ENCODE assay signal across 8 mouse cellular contexts in genomic region chr8:109595854-109596253, GRCm38 (mm10). TPM values are rescaled to one million over a fixed set of nuclear protein-coding genes. Genes with fewer than 3 reads are reported as not detected.
DNase-seq lines count a peak whose midpoint lies in the region; ATAC-seq and TF ChIP-seq lines count a peak whose summit lies in the region.

No protein-coding gene starts in this region.

- H3K4me2 ChIP-seq in neural tube, embryonic 11.5 days (ENCODE audit: low read depth) = no peak overlapping the region

- H3K4me3 ChIP-seq in left cerebral cortex, adult 2 months = no peak overlapping the region
- H3K4me3 ChIP-seq in limb, embryonic 10.5 days = no peak overlapping the region
- H3K4me3 ChIP-seq in neural tube, embryonic 11.5 days (ENCODE audit: low read depth, low read length) = no peak overlapping the region

- no peaks in the 10 kb centered on the region for H3K9me3 ChIP-seq in limb, embryonic 10.5 days (replicated peaks)
- H3K9me3 ChIP-seq in neural tube, embryonic 11.5 days (ENCODE audit: control insufficient read depth, low read length) = no peaks in the 10 kb centered on the region

- H3K4me1 ChIP-seq in limb, embryonic 10.5 days = no peaks in the 10 kb centered on the region
- no peaks in the 10 kb centered on the region for H3K4me1 ChIP-seq in neural tube, embryonic 11.5 days (ENCODE audit: control insufficient read depth, insufficient read depth, low read length)

- WGBS in limb, embryonic 10.5 days = 57% methylated on average over 8 of the region's 8 CpGs
- 56% methylated on average over 8 of the region's 8 CpGs for WGBS in neural tube, embryonic 11.5 days

- H3K27ac ChIP-seq in left cerebral cortex, adult 2 months = no peak overlapping the region
- no peak overlapping the region for H3K27ac ChIP-seq in limb, embryonic 10.5 days
- no peak overlapping the region for H3K27ac ChIP-seq in neural tube, embryonic 11.5 days (ENCODE audit: low read depth, low read length)

- ATAC-seq in granulocyte monocyte progenitor cell, adult 5-6 weeks (replicated peaks; ENCODE audit: poor library complexity, severe bottlenecking) = peak; percentile 82
- ATAC-seq in neural tube, embryonic 11.5 days (ENCODE audit: insufficient read depth, low FRiP score, low TSS enrichment) = no peak; the same call in 1 of the 2 replicates

- peak; percentile 88 for TF ChIP-seq CTCF in left cerebral cortex, adult 2 months (IDR thresholded peaks at IDR 0.05)

- H3K9ac ChIP-seq in neural tube, embryonic 11.5 days (ENCODE audit: low read length) = no peak overlapping the region

- H3K36me3 ChIP-seq in limb, embryonic 10.5 days = peaks cover 77% of the 10 kb centered on the region
- peaks cover 6% of the 10 kb centered on the region for H3K36me3 ChIP-seq in neural tube, embryonic 11.5 days (ENCODE audit: control insufficient read depth, insufficient read depth, low read length)

- peak; percentile 26 to 56 for DNase-seq in left cerebral cortex, adult 2 months (ENCODE audit: extremely low spot score in 1 of 2, low spot score in 2 of 2)
- DNase-seq in left cerebral cortex, adult 8-10 months (ENCODE audit: low spot score in 2 of 2) = no peak
- peak; percentile 55 for DNase-seq in MN1 (ENCODE audit: low spot score)
- peak; percentile 22 for DNase-seq in cerebellum, adult 11 months
- peak; percentile 78 for DNase-seq in limb, embryonic 10.5 days (ENCODE audit: low spot score)
- peak; percentile 61 for DNase-seq in neural tube, embryonic 11.5 days (ENCODE audit: low spot score)
- peak; percentile 64 for DNase-seq in urinary bladder, postnatal 14 days (ENCODE audit: low spot score)

- no peaks in the 10 kb centered on the region for H3K27me3 ChIP-seq in limb, embryonic 10.5 days (ENCODE audit: low read depth, poor library complexity, severe bottlenecking)
- no peaks in the 10 kb centered on the region for H3K27me3 ChIP-seq in neural tube, embryonic 11.5 days (ENCODE audit: control insufficient read depth, insufficient read depth, low read length)

- intact Hi-C loops in left cerebral cortex, adult 2 months (cut with DNase I) = loop anchor here (5.0 kb wide), 1 partner anchor 1779 kb away; no protein-coding TSS in a partner anchor

RNA-seq across cellular contexts. Expression of gene Dhodh, which starts 12.6 kb away (rescaled TPM):
- 10 to 100 TPM; 14.0 to 18.6 TPM for total RNA-seq in left cerebral cortex, adult 2 months (2021)
- total RNA-seq in left cerebral cortex, adult 8-10 months (2022) = 10 to 100 TPM; 21.0 to 24.2 (median 23.3) TPM
- total RNA-seq in granulocyte monocyte progenitor cell, adult 5-6 weeks (2014; fragmentation: Nextera tagmentation) = 23.9 and 30.6 TPM in 2 replicates
- total RNA-seq in granulocyte monocyte progenitor cell, adult 5-6 weeks (2017) = 28.2 and 28.7 TPM in 2 replicates
- polyA plus RNA-seq in limb, embryonic 10.5 days (2016; fragmentation: Nextera tagmentation; extraction: Ambion mirVana) = 60.1 and 62.2 TPM in 2 replicates
- 40.1 and 45.9 TPM in 2 replicates for polyA plus RNA-seq in neural tube, embryonic 11.5 days (2014; fragmentation: Nextera tagmentation; extraction: Ambion mirVana)

RNA-seq across cellular contexts. Expression of gene Hp, which starts 16.9 kb away (rescaled TPM):
- not detected for total RNA-seq in left cerebral cortex, adult 2 months (2021)
- under 1 TPM in 1 of 4 experiments, not detected in 3; 0.28 TPM for total RNA-seq in left cerebral cortex, adult 8-10 months (2022)
- total RNA-seq in granulocyte monocyte progenitor cell, adult 5-6 weeks (2014; fragmentation: Nextera tagmentation) = 206 and 211 TPM in 2 replicates
- 304 and 315 TPM in 2 replicates for total RNA-seq in granulocyte monocyte progenitor cell, adult 5-6 weeks (2017)
- 0.61 and 0.98 TPM in 2 replicates for polyA plus RNA-seq in limb, embryonic 10.5 days (2016; fragmentation: Nextera tagmentation; extraction: Ambion mirVana)
- polyA plus RNA-seq in neural tube, embryonic 11.5 days (2014; fragmentation: Nextera tagmentation; extraction: Ambion mirVana) = 0.92 and 1.3 TPM in 2 replicates

RNA-seq across cellular contexts. Expression of gene Pkd1l3, which starts 18.5 kb away (rescaled TPM):
- total RNA-seq in left cerebral cortex, adult 2 months (2021) = under 1 TPM; 0.68 to 0.91 TPM
- total RNA-seq in left cerebral cortex, adult 8-10 months (2022) = 1 to 10 TPM in 3 of 4 experiments, under 1 TPM in 1; 0.48 to 1.6 (median 1.3) TPM
- total RNA-seq in granulocyte monocyte progenitor cell, adult 5-6 weeks (2014; fragmentation: Nextera tagmentation) = 0.13 and 2.1 TPM in 2 replicates
- total RNA-seq in granulocyte monocyte progenitor cell, adult 5-6 weeks (2017) = 0.17 and 1.3 TPM in 2 replicates
- polyA plus RNA-seq in limb, embryonic 10.5 days (2016; fragmentation: Nextera tagmentation; extraction: Ambion mirVana) = 0.21 and 0.43 TPM in 2 replicates
- polyA plus RNA-seq in neural tube, embryonic 11.5 days (2014; fragmentation: Nextera tagmentation; extraction: Ambion mirVana) = 0.18 TPM in 1 of 2 replicates, not detected in the other

RNA-seq across cellular contexts. Expression of gene Txnl4b, which starts 30.2 kb away (rescaled TPM):
- total RNA-seq in left cerebral cortex, adult 2 months (2021) = 10 to 100 TPM; 14.8 to 16.2 TPM
- total RNA-seq in left cerebral cortex, adult 8-10 months (2022) = 10 to 100 TPM; 17.0 to 19.4 (median 18.4) TPM
- total RNA-seq in granulocyte monocyte progenitor cell, adult 5-6 weeks (2014; fragmentation: Nextera tagmentation) = 9.3 and 15.8 TPM in 2 replicates
- total RNA-seq in granulocyte monocyte progenitor cell, adult 5-6 weeks (2017) = 14.0 and 23.0 TPM in 2 replicates
- 25.2 and 26.2 TPM in 2 replicates for polyA plus RNA-seq in limb, embryonic 10.5 days (2016; fragmentation: Nextera tagmentation; extraction: Ambion mirVana)
- 32.2 and 33.1 TPM in 2 replicates for polyA plus RNA-seq in neural tube, embryonic 11.5 days (2014; fragmentation: Nextera tagmentation; extraction: Ambion mirVana)

RNA-seq across cellular contexts. Expression of gene Dhx38, which starts 30.2 kb away (rescaled TPM):
- total RNA-seq in left cerebral cortex, adult 2 months (2021) = 10 to 100 TPM; 31.0 to 31.1 TPM
- total RNA-seq in left cerebral cortex, adult 8-10 months (2022) = 10 to 100 TPM; 27.0 to 29.0 (median 28.0) TPM
- total RNA-seq in granulocyte monocyte progenitor cell, adult 5-6 weeks (2014; fragmentation: Nextera tagmentation) = 36.1 and 46.0 TPM in 2 replicates
- total RNA-seq in granulocyte monocyte progenitor cell, adult 5-6 weeks (2017) = 65.5 and 67.5 TPM in 2 replicates
- 46.4 and 46.6 TPM in 2 replicates for polyA plus RNA-seq in limb, embryonic 10.5 days (2016; fragmentation: Nextera tagmentation; extraction: Ambion mirVana)
- polyA plus RNA-seq in neural tube, embryonic 11.5 days (2014; fragmentation: Nextera tagmentation; extraction: Ambion mirVana) = 25.0 and 27.1 TPM in 2 replicates

Comparison
In these comparisons a context has a peak if more than half of its experiments do, and no peak if none do; other contexts are left out.
1. DNase-seq: peak in left cerebral cortex, adult 2 months (2 of 2), MN1 (single experiment), cerebellum, adult 11 months (single experiment), limb, embryonic 10.5 days (single experiment), neural tube, embryonic 11.5 days (single experiment) and urinary bladder, postnatal 14 days (single experiment); none in left cerebral cortex, adult 8-10 months (0 of 2).
2. RNA of gene Hp, which starts 16.9 kb away (total RNA-seq): 206 to 315 TPM in granulocyte monocyte progenitor cell, adult 5-6 weeks; 0.28 TPM in left cerebral cortex, adult 8-10 months and not detected in left cerebral cortex, adult 2 months; every median in the first group is over 100 times any median in the second.